Mouse (Mus musculus): Measurements from ENCODE around the gene Fkbp3. TPM values are rescaled to one million over a fixed set of nuclear protein-coding genes. Genes with fewer than 3 reads are reported as not detected.
"Not testable (repeated sequence)": the region's sequence is repeated elsewhere in the genome, so short reads cannot be mapped to it uniquely, and the experiment has no call there.

Gene Fkbp3
- polyA plus RNA-seq (2014; fragmentation: Nextera tagmentation; extraction: Ambion mirVana) = 656 and 721 TPM in 2 replicates

- peak; percentile 99 for ATAC-seq (replicated peaks; ENCODE audit: low FRiP score)
- peak within 1 kb of the TSS; percentile 94 for H3K9ac ChIP-seq (ENCODE audit: low read length)
- peak; percentile 98 for DNase-seq (ENCODE audit: low spot score)
- H3K4me3 ChIP-seq (ENCODE audit: low read depth, low read length) = peak within 1 kb of the TSS; percentile 79
- peaks cover 3% of the 10 kb centered on the region; the same call in 1 of the 2 replicates for H3K36me3 ChIP-seq (ENCODE audit: control insufficient read depth, insufficient read depth, low read length)
- H3K4me1 ChIP-seq (replicated peaks; ENCODE audit: control insufficient read depth, insufficient read depth, low read length) = 0 out of 2 replicates have a peak, but pooled peaks cover 6% of the 10 kb centered on the region
- H3K27me3 ChIP-seq (ENCODE audit: control insufficient read depth, insufficient read depth, low read length) = no peaks in the 10 kb centered on the region
- under 1% methylated on average over 49 of the region's 49 CpGs for WGBS
- H3K9me3 ChIP-seq (ENCODE audit: control insufficient read depth, low read length) = no peaks in the 10 kb centered on the region
- peak within 1 kb of the TSS; percentile 67 for H3K4me2 ChIP-seq (ENCODE audit: low read depth, low read length, severe bottlenecking)
- H3K27ac ChIP-seq (ENCODE audit: low read depth, low read length) = peak within 1 kb of the TSS; percentile 77
Measured at GRCm38 (mm10) chr12:65073611-65074178, at the start of gene Fkbp3. Gene Fkbp3 (minus strand): TSS chr12:65074007.

GRCm38 (mm10) chr12:65119451-65119850 lies 45.6 kb upstream of the Fkbp3 start:
- ATAC-seq (replicated peaks; ENCODE audit: low FRiP score) = no peak
- no peak for DNase-seq (ENCODE audit: low spot score)
- Histone ChIP-seq H3K9ac (ENCODE audit: low read length) (no peak overlapping the region), H3K27me3 (ENCODE audit: control insufficient read depth, insufficient read depth, low read length) (no peaks in the 10 kb centered on the region), H3K9me3 (ENCODE audit: control insufficient read depth, low read length) (no peaks in the 10 kb centered on the region), H3K36me3 (ENCODE audit: control insufficient read depth, insufficient read depth, low read length) (peaks cover 3% of the 10 kb centered on the region; the same call in 1 of the 2 replicates), H3K4me3 (ENCODE audit: low read depth, low read length) (no peak overlapping the region), H3K27ac (ENCODE audit: low read depth, low read length) (no peak overlapping the region), H3K4me1 (replicated peaks; ENCODE audit: control insufficient read depth, insufficient read depth, low read length) (no peaks in the 10 kb centered on the region), H3K4me2 (ENCODE audit: low read depth, low read length, severe bottlenecking) (no peak overlapping the region)
- WGBS = 89% methylated on average over 5 of the region's 5 CpGs

DNA sequence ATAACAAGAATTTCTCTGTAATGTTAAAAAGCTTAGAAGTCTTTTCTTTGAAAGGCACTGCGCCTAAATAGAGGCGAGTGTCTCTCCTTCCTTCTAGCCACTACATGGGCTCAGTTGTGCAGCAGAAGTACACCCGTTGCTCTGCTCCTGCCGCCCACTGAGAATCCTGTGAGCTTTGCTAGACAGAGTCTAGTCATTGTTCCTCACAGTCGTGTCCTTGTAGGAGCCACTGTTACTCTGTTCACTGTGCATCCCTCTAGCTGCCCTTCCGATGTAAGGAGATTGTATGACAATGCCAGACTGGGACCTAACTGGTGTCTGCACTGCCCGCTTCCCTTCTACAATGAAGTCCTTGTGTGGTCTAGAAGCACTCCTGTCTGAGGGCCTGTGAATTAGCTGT lies 45.2 kb upstream of the Fkbp3 start:
- Histone ChIP-seq H3K27ac (ENCODE audit: low read depth, low read length) (no peak overlapping the region), H3K27me3 (ENCODE audit: control insufficient read depth, insufficient read depth, low read length) (no peaks in the 10 kb centered on the region), H3K4me1 (replicated peaks; ENCODE audit: control insufficient read depth, insufficient read depth, low read length) (no peaks in the 10 kb centered on the region), H3K4me2 (ENCODE audit: low read depth, low read length, severe bottlenecking) (no peak overlapping the region), H3K9ac (ENCODE audit: low read length) (no peak overlapping the region), H3K4me3 (ENCODE audit: low read depth, low read length) (no peak overlapping the region), H3K9me3 (ENCODE audit: control insufficient read depth, low read length) (no peaks in the 10 kb centered on the region), H3K36me3 (ENCODE audit: control insufficient read depth, insufficient read depth, low read length) (peaks cover 3% of the 10 kb centered on the region; the same call in 1 of the 2 replicates)
- ATAC-seq (replicated peaks; ENCODE audit: low FRiP score) (no peak), DNase-seq (ENCODE audit: low spot score) (no peak)
- 87% methylated on average over 7 of the region's 7 CpGs for WGBS

- H3K27me3 ChIP-seq (ENCODE audit: control insufficient read depth, insufficient read depth, low read length); H3K9me3 ChIP-seq (ENCODE audit: control insufficient read depth, low read length); H3K27ac ChIP-seq (ENCODE audit: low read depth, low read length); ATAC-seq (replicated peaks; ENCODE audit: low FRiP score); H3K4me3 ChIP-seq (ENCODE audit: low read depth, low read length); H3K36me3 ChIP-seq (ENCODE audit: control insufficient read depth, insufficient read depth, low read length); H3K4me2 ChIP-seq (ENCODE audit: low read depth, low read length, severe bottlenecking); H3K4me1 ChIP-seq (replicated peaks; ENCODE audit: control insufficient read depth, insufficient read depth, low read length); H3K9ac ChIP-seq (ENCODE audit: low read length); DNase-seq (ENCODE audit: low spot score): not testable (repeated sequence)
- WGBS = 97% methylated on average over 3 of the region's 3 CpGs
Measured at GRCm38 (mm10) chr12:65114978-65115377, 41.2 kb upstream of the Fkbp3 start.

DNA sequence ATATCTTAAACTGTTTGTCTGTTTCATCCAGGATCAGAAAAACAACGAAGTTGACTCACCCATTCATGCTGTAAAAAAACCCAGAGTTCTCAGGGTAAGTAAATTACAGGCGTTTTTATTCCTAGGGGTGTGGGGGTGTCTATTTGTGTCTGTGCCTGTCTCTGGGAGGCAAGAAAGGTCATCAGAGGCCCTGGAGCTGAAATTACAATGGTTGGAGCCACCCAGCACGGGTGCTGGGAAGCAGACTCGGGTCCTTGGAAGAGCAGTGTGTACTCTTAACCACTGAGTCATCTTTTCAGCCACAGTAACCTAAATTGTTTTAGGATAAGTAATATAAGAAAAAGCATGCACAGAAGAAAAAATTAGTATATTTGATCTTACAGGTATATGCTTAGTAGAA lies 40.1 kb upstream of the Fkbp3 start:
- Histone ChIP-seq H3K4me1 (replicated peaks; ENCODE audit: control insufficient read depth, insufficient read depth, low read length) (no peaks in the 10 kb centered on the region), H3K4me3 (ENCODE audit: low read depth, low read length) (no peak overlapping the region), H3K27me3 (ENCODE audit: control insufficient read depth, insufficient read depth, low read length) (no peaks in the 10 kb centered on the region), H3K4me2 (ENCODE audit: low read depth, low read length, severe bottlenecking) (no peak overlapping the region), H3K9ac (ENCODE audit: low read length) (no peak overlapping the region), H3K27ac (ENCODE audit: low read depth, low read length) (no peak overlapping the region), H3K9me3 (ENCODE audit: control insufficient read depth, low read length) (no peaks in the 10 kb centered on the region), H3K36me3 (ENCODE audit: control insufficient read depth, insufficient read depth, low read length) (no peaks in the 10 kb centered on the region; the same call in 1 of the 2 replicates)
- DNase-seq (ENCODE audit: low spot score) (no peak), ATAC-seq (replicated peaks; ENCODE audit: low FRiP score) (no peak)
- 93% methylated on average over 4 of the region's 4 CpGs for WGBS

DNA sequence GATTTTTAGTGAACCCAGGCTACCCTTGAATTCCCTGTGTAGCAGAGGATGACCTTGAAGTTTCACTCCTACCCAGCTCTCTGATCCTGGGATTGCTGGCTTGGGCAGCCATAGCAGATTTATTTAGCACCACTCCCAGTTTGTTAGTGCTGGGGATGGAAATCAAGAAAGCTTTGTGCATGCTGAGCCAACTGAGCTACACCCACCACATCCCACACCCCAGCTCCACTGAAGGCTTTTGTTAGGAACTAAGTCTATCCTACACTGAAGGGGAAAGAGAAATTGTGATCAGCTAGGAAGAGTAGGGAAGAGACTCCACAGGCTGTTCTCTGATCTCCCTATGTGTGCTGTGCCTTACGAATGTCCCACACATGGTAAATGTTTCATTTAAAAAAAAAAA lies 39.0 kb upstream of the Fkbp3 start:
- no peaks in the 10 kb centered on the region for H3K27me3 ChIP-seq (ENCODE audit: control insufficient read depth, insufficient read depth, low read length)
- ATAC-seq (replicated peaks; ENCODE audit: low FRiP score) = no peak
- H3K4me1 ChIP-seq (replicated peaks; ENCODE audit: control insufficient read depth, insufficient read depth, low read length) = no peaks in the 10 kb centered on the region
- no peak overlapping the region for H3K9ac ChIP-seq (ENCODE audit: low read length)
- 100% methylated on average over 1 of the region's 1 CpGs for WGBS
- no peak overlapping the region for H3K4me3 ChIP-seq (ENCODE audit: low read depth, low read length)
- no peak overlapping the region for H3K27ac ChIP-seq (ENCODE audit: low read depth, low read length)
- H3K4me2 ChIP-seq (ENCODE audit: low read depth, low read length, severe bottlenecking) = no peak overlapping the region
- H3K36me3 ChIP-seq (ENCODE audit: control insufficient read depth, insufficient read depth, low read length) = no peaks in the 10 kb centered on the region; the same call in 1 of the 2 replicates
- DNase-seq (ENCODE audit: low spot score) = no peak
- H3K9me3 ChIP-seq (ENCODE audit: control insufficient read depth, low read length) = no peaks in the 10 kb centered on the region

- H3K27me3 ChIP-seq (ENCODE audit: control insufficient read depth, insufficient read depth, low read length) = no peaks in the 10 kb centered on the region
- no peak overlapping the region for H3K4me3 ChIP-seq (ENCODE audit: low read depth, low read length)
- no peak overlapping the region for H3K4me2 ChIP-seq (ENCODE audit: low read depth, low read length, severe bottlenecking)
- no peak overlapping the region for H3K9ac ChIP-seq (ENCODE audit: low read length)
- DNase-seq (ENCODE audit: low spot score) (no peak), ATAC-seq (replicated peaks; ENCODE audit: low FRiP score) (no peak)
- H3K4me1 ChIP-seq (replicated peaks; ENCODE audit: control insufficient read depth, insufficient read depth, low read length) = no peaks in the 10 kb centered on the region
- no peak overlapping the region for H3K27ac ChIP-seq (ENCODE audit: low read depth, low read length)
- H3K9me3 ChIP-seq (ENCODE audit: control insufficient read depth, low read length) = no peaks in the 10 kb centered on the region
- 92% methylated on average over 3 of the region's 3 CpGs for WGBS
- no peaks in the 10 kb centered on the region; the same call in 1 of the 2 replicates for H3K36me3 ChIP-seq (ENCODE audit: control insufficient read depth, insufficient read depth, low read length)
Measured at GRCm38 (mm10) chr12:65111503-65111902, 37.7 kb upstream of the Fkbp3 start.

DNA sequence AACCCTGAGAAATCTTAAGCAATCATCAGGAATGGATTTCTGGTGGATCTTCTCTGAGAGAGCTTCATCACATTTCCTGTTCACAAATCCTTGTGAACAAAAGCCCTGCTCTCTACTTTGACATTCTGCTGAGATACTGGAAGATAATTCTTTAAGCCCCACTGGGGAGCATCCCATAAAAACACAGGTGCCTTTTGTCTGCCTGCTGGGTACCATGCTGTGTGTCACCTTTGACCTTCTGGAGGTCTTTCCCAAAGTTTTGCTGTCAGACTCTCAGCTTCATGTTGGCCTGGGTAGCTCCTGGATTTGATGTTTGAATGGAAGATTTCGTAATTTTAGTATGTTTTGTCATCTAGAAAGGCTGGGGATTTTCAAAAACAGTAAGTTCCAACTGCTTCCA lies 34.9 kb upstream of the Fkbp3 start:
- ATAC-seq (replicated peaks; ENCODE audit: low FRiP score) (no peak), DNase-seq (ENCODE audit: low spot score) (no peak)
- H3K27ac ChIP-seq (ENCODE audit: low read depth, low read length) = no peak overlapping the region
- no peaks in the 10 kb centered on the region for H3K4me1 ChIP-seq (replicated peaks; ENCODE audit: control insufficient read depth, insufficient read depth, low read length)
- no peak overlapping the region for H3K4me3 ChIP-seq (ENCODE audit: low read depth, low read length)
- no peak overlapping the region for H3K9ac ChIP-seq (ENCODE audit: low read length)
- WGBS = 71% methylated on average over 1 of the region's 1 CpGs
- H3K4me2 ChIP-seq (ENCODE audit: low read depth, low read length, severe bottlenecking) = no peak overlapping the region
- peaks cover 8% of the 10 kb centered on the region for H3K36me3 ChIP-seq (ENCODE audit: control insufficient read depth, insufficient read depth, low read length)
- no peaks in the 10 kb centered on the region for H3K9me3 ChIP-seq (ENCODE audit: control insufficient read depth, low read length)
- no peaks in the 10 kb centered on the region for H3K27me3 ChIP-seq (ENCODE audit: control insufficient read depth, insufficient read depth, low read length)

- no peak overlapping the region for H3K9ac ChIP-seq (ENCODE audit: low read length)
- no peaks in the 10 kb centered on the region for H3K9me3 ChIP-seq (ENCODE audit: control insufficient read depth, low read length)
- ATAC-seq (replicated peaks; ENCODE audit: low FRiP score) = no peak
- DNase-seq (ENCODE audit: low spot score) = no peak
- no peak overlapping the region for H3K27ac ChIP-seq (ENCODE audit: low read depth, low read length)
- no peaks in the 10 kb centered on the region for H3K27me3 ChIP-seq (ENCODE audit: control insufficient read depth, insufficient read depth, low read length)
- H3K4me3 ChIP-seq (ENCODE audit: low read depth, low read length) = peak overlapping the region; percentile 87; the same call in 1 of the 2 replicates
- H3K4me1 ChIP-seq (replicated peaks; ENCODE audit: control insufficient read depth, insufficient read depth, low read length) = 0 out of 2 replicates have a peak, but pooled peaks cover 6% of the 10 kb centered on the region
- peak overlapping the region; percentile 67; the same call in 1 of the 2 replicates for H3K4me2 ChIP-seq (ENCODE audit: low read depth, low read length, severe bottlenecking)
- WGBS = 85% methylated on average over 9 of the region's 9 CpGs
- H3K36me3 ChIP-seq (ENCODE audit: control insufficient read depth, insufficient read depth, low read length) = no peaks in the 10 kb centered on the region; the same call in 1 of the 2 replicates
Measured at GRCm38 (mm10) chr12:65076906-65077305, 3.1 kb upstream of the Fkbp3 start.
